Mouse (Mus musculus) layer of hippocampus, postnatal 10 days (tissue): ENCODE results near the gene Picalm. TPM values are rescaled to one million over a fixed set of nuclear protein-coding genes. Genes with fewer than 3 reads are reported as not detected.
"Not testable (repeated sequence)": the region's sequence is repeated elsewhere in the genome, so short reads cannot be mapped to it uniquely, and the experiment has no call there.

ENCODE experiments used
- DNase-seq, 2 experiments: peaks; one replicate each; pipeline ENCODE4 v3.0.0; 2021; ENCODE audit warnings: low spot score in 2 of 2
- total RNA-seq, 2 experiments: library from RNA; stranded (reverse); gene quantifications; 2 replicates each; pipeline ENCODE4 v1.2.3; 2021

The Picalm gene
- total RNA-seq, 2 experiments from 2014 or later = 196 to 214 TPM

GRCm38 (mm10) chr7:90131376-90131651 is 1.3 kb downstream of the Picalm start:
- DNase-seq = no peak

- DNase-seq = no peak
Observed at GRCm38 (mm10) chr7:90131831-90132241, 1.8 kb downstream of the Picalm start.

GRCm38 (mm10) chr7:90132322-90132721 is 2.3 kb downstream of the Picalm start:
- no peak for DNase-seq

- no peak for DNase-seq
Observed at GRCm38 (mm10) chr7:90136736-90137135, 6.7 kb downstream of the Picalm start.

- DNase-seq = no peak
Observed at GRCm38 (mm10) chr7:90138359-90138758, 8.3 kb downstream of the Picalm start.

GRCm38 (mm10) chr7:90140290-90140689 is 10.3 kb downstream of the Picalm start:
- DNase-seq = no peak

- DNase-seq = no peak
Observed at GRCm38 (mm10) chr7:90144275-90144674, 14.3 kb downstream of the Picalm start.

- DNase-seq = no peak
Observed at GRCm38 (mm10) chr7:90144971-90145370, 15.0 kb downstream of the Picalm start.

GRCm38 (mm10) chr7:90145376-90145775 is 15.4 kb downstream of the Picalm start:
- no peak for DNase-seq

- no peak for DNase-seq
Observed at GRCm38 (mm10) chr7:90145897-90146296, 15.9 kb downstream of the Picalm start.

GRCm38 (mm10) chr7:90146321-90146720 is 16.3 kb downstream of the Picalm start:
- no peak for DNase-seq

GRCm38 (mm10) chr7:90148023-90148422 is 18.0 kb downstream of the Picalm start:
- DNase-seq = no peak

- DNase-seq = no peak
Observed at GRCm38 (mm10) chr7:90148516-90148915, 18.5 kb downstream of the Picalm start.

- peak; percentile 47 to 59 for DNase-seq
Observed at GRCm38 (mm10) chr7:90150311-90150710, 20.3 kb downstream of the Picalm start.

GRCm38 (mm10) chr7:90158034-90158433 is 28.0 kb downstream of the Picalm start:
- DNase-seq = no peak

GRCm38 (mm10) chr7:90160598-90160997 is 30.6 kb downstream of the Picalm start:
- no peak for DNase-seq

- no peak for DNase-seq
Observed at GRCm38 (mm10) chr7:90164276-90164675, 34.3 kb downstream of the Picalm start.

- no peak for DNase-seq
Observed at GRCm38 (mm10) chr7:90165970-90166369, 36.0 kb downstream of the Picalm start.

GRCm38 (mm10) chr7:90167777-90168176 is 37.8 kb downstream of the Picalm start:
- DNase-seq = not testable (repeated sequence)

- no peak for DNase-seq
Observed at GRCm38 (mm10) chr7:90173778-90174177, 43.8 kb downstream of the Picalm start.

- DNase-seq = no peak
Observed at GRCm38 (mm10) chr7:90175576-90175975, 45.6 kb downstream of the Picalm start.

- DNase-seq = no peak
Observed at GRCm38 (mm10) chr7:90180635-90181034, 50.6 kb downstream of the Picalm start.

- DNase-seq = no peak
Observed at GRCm38 (mm10) chr7:90200251-90200650, 70.2 kb downstream of the Picalm start.

- no peak for DNase-seq
Observed at GRCm38 (mm10) chr7:90201877-90202465, 72.0 kb downstream of the Picalm start.
